Mouse (Mus musculus) kidney, adult 2 months (tissue): ENCODE measurements at regions not wholly inside any gene's neighbourhood (a gene's known extent, or its start where the extent isn't known, plus 50 kb on each side); places are given as distances from the start of the nearest gene placed in this dataset.
"Not testable (repeated sequence)": the region's sequence is repeated elsewhere in the genome, so short reads cannot be mapped to it uniquely, and the experiment has no call there.

Experiments
- DNase-seq: peaks from one replicate; pipeline ENCODE4 v3.0.0; 2021
- H3K27ac ChIP-seq: fragments of 200-500 bp; 2 replicates; pipeline ENCODE4 v1.5.1; 2012; ENCODE audit warnings: low read depth, low read length, control low read depth, inconsistent platforms; ENCODE audit not compliant: insufficient read depth
- H3K27me3 ChIP-seq: fragments of 200-500 bp; replicated peaks from 2 replicates; pipeline ENCODE4 v1.6.1; 2012; ENCODE audit warnings: mild to moderate bottlenecking, moderate library complexity, low read length, inconsistent platforms; ENCODE audit not compliant: control insufficient read depth, insufficient read depth
- H3K36me3 ChIP-seq: fragments of 200-500 bp; 2 replicates; pipeline ENCODE4 v1.6.1; 2012; ENCODE audit warnings: mild to moderate bottlenecking, moderate library complexity, low read length, inconsistent platforms; ENCODE audit not compliant: control insufficient read depth, insufficient read depth
- H3K4me1 ChIP-seq: fragments of 200-500 bp; 2 replicates; pipeline ENCODE4 v1.6.1; 2011; ENCODE audit warnings: low read length; ENCODE audit not compliant: control insufficient read depth, insufficient read depth
- H3K4me3 ChIP-seq: fragments of 200-500 bp; 2 replicates; pipeline ENCODE4 v1.5.1; 2011; ENCODE audit warnings: mild to moderate bottlenecking, low read depth, low read length, control low read depth; ENCODE audit not compliant: insufficient read depth
- CTCF ChIP-seq: fragments of 200-500 bp; conservative IDR thresholded peaks from 2 replicates; pipeline ENCODE4 v1.5.1; 2011; ENCODE audit warnings: low read depth, mild to moderate bottlenecking, control low read depth, low read length, moderate library complexity, mixed read lengths; ENCODE audit not compliant: insufficient read depth, insufficient read length
- POLR2A ChIP-seq: fragments of 200-500 bp; IDR thresholded peaks from one replicate; pipeline ENCODE4 v1.6.1; 2011; ENCODE audit warnings: low read depth, low read length, control low read depth
- WGBS: fragments of 180-500 bp; shearing (Covaris S2); methylation state at CpG from one replicate; pipeline ENCODE4 v1.1.7; 2018; 5-methylcytosine and 5-hydroxymethylcytosine counted together

- Histone ChIP-seq H3K4me1 (no peaks in the 10 kb centered on the region), H3K36me3 (no peaks in the 10 kb centered on the region), H3K27ac (no peak overlapping the region), H3K4me3 (no peak overlapping the region), H3K27me3 (no peaks in the 10 kb centered on the region)
- no peak for DNase-seq
- 77% methylated on average over 3 of the region's 3 CpGs for WGBS
- TF ChIP-seq POLR2A, result no peak
- TF ChIP-seq CTCF, result no peak
Measured at GRCm38 (mm10) chr16:54928259-54928658, 369.5 kb downstream of the Zpld1 start.

GRCm38 (mm10) chr16:54902911-54903310 is 394.9 kb downstream of the Zpld1 start:
- no peak overlapping the region for H3K27ac ChIP-seq
- DNase-seq, result no peak
- no peak overlapping the region for H3K4me3 ChIP-seq
- 84% methylated on average over 4 of the region's 4 CpGs for WGBS
- no peaks in the 10 kb centered on the region for H3K27me3 ChIP-seq
- no peaks in the 10 kb centered on the region for H3K4me1 ChIP-seq
- no peak for TF ChIP-seq POLR2A
- no peak for TF ChIP-seq CTCF
- H3K36me3 ChIP-seq, result no peaks in the 10 kb centered on the region

GRCm38 (mm10) chr16:54901461-54901860 is 396.3 kb downstream of the Zpld1 start:
- H3K27ac ChIP-seq, result no peak overlapping the region
- 58% methylated on average over 1 of the region's 1 CpGs for WGBS
- H3K27me3 ChIP-seq, result no peaks in the 10 kb centered on the region
- H3K4me1 ChIP-seq, result no peaks in the 10 kb centered on the region
- H3K36me3 ChIP-seq, result no peaks in the 10 kb centered on the region
- TF ChIP-seq CTCF (no peak), POLR2A (no peak)
- H3K4me3 ChIP-seq, result no peak overlapping the region
- no peak for DNase-seq

- H3K27ac ChIP-seq, result no peak overlapping the region
- WGBS, result 83% methylated on average over 5 of the region's 5 CpGs
- DNase-seq, result no peak
- no peaks in the 10 kb centered on the region for H3K36me3 ChIP-seq
- H3K4me1 ChIP-seq, result no peaks in the 10 kb centered on the region
- no peak for TF ChIP-seq CTCF
- no peaks in the 10 kb centered on the region for H3K27me3 ChIP-seq
- H3K4me3 ChIP-seq, result no peak overlapping the region
Measured at GRCm38 (mm10) chr16:54894661-54895060, 403.1 kb downstream of the Zpld1 start.

- no peaks in the 10 kb centered on the region for H3K36me3 ChIP-seq
- no peak overlapping the region for H3K4me3 ChIP-seq
- no peaks in the 10 kb centered on the region for H3K27me3 ChIP-seq
- DNase-seq, result no peak
- TF ChIP-seq POLR2A (no peak), CTCF (no peak)
- no peaks in the 10 kb centered on the region for H3K4me1 ChIP-seq
- H3K27ac ChIP-seq, result no peak overlapping the region
Measured at GRCm38 (mm10) chr16:54857369-54857768, 440.4 kb downstream of the Zpld1 start.

- H3K4me1 ChIP-seq, H3K27me3 ChIP-seq, H3K4me3 ChIP-seq, H3K36me3 ChIP-seq, DNase-seq, H3K27ac ChIP-seq: not testable (repeated sequence)
- 90% methylated on average over 4 of the region's 4 CpGs for WGBS
Measured at GRCm38 (mm10) chr16:54842996-54843395, 454.8 kb downstream of the Zpld1 start.
